Mouse (Mus musculus) skeletal muscle tissue, postnatal 0 days (tissue): ENCODE results near the gene Gdf9. TPM values are rescaled to one million over a fixed set of nuclear protein-coding genes. Genes with fewer than 3 reads are reported as not detected.

Experiments
- microRNA-seq, 2 experiments: library from miRNA; unstranded; fragments of <30 nt; microRNA quantifications; one replicate each; pipeline ENCODE4; 2016
- polyA plus RNA-seq: library from polyadenylated mRNA; unstranded; fragments of >200 nt; fragmentation: Nextera tagmentation; extraction: Ambion mirVana; gene quantifications from 2 replicates; pipeline ENCODE4 v1.2.1, GENCODE M21; 2015

Gene Gdf9
- polyA plus RNA-seq = 1.3 and 1.7 TPM in 2 replicates

GRCm38 (mm10) chr11:53430670-53431346 is at the start of gene Gdf9, which contains the start of gene Uqcrq:
Gdf9 (plus strand) TSS chr11:53431023.
Uqcrq (minus strand) TSS chr11:53430831.

GRCm38 (mm10) chr11:53423036-53423435 is 7.8 kb upstream of the Gdf9 start, which contains the start of gene Leap2:
Leap2 (minus strand) TSS chr11:53423170.

GRCm38 (mm10) chr11:53456474-53457371 is 25.9 kb downstream of the Gdf9 start, which contains the start of the genes Gm10447 and Shroom1:
Gm10447 (minus strand) TSS chr11:53457110.
Shroom1 (plus strand) TSS chr11:53457205.

GRCm38 (mm10) chr11:53469968-53470695 is 39.3 kb downstream of the Gdf9 start, which contains the start of gene Gm9837:
Gm9837 (minus strand) TSS chr11:53470479.

GRCm38 (mm10) chr11:53479783-53480301 is 49.0 kb downstream of the Gdf9 start, which contains the start of the genes Gm9945 and Sowaha:
Gm9945 (plus strand) TSS chr11:53480166.
Sowaha (minus strand) TSS chr11:53480274.

Small RNAs within 50 kb of the gene (microRNA-seq; reads per million reads assigned to microRNA genes)
- 0.41 to 0.42 reads per million in 2 experiments for gene Mir6920

Other genes with a start within 250 kb of the Gdf9 start
- 79.0 and 83.1 TPM in 2 replicates for gene Hspa4, start 130.6 kb upstream of the Gdf9 start, polyA plus RNA-seq
- 17.5 and 18.7 TPM in 2 replicates for gene Zcchc10, start 106.3 kb upstream of the Gdf9 start, polyA plus RNA-seq
- 27.6 and 34.9 TPM in 2 replicates for gene Aff4, start 80.2 kb upstream of the Gdf9 start, polyA plus RNA-seq
- not detected in 2 replicates for gene Leap2, start 7.9 kb upstream of the Gdf9 start, polyA plus RNA-seq
- gene Uqcrq, start 192 bp upstream of the Gdf9 start, polyA plus RNA-seq = 1,385 and 1,448 TPM in 2 replicates
- not detected in 2 replicates for gene Gm10447, start 26.1 kb downstream of the Gdf9 start, polyA plus RNA-seq
- gene Shroom1, start 26.2 kb downstream of the Gdf9 start, polyA plus RNA-seq = 0.14 and 0.26 TPM in 2 replicates
- not detected in 2 replicates for gene Gm9837, start 39.5 kb downstream of the Gdf9 start, polyA plus RNA-seq
- not detected in 2 replicates for gene Gm9945, start 49.1 kb downstream of the Gdf9 start, polyA plus RNA-seq
- gene Sowaha, start 49.3 kb downstream of the Gdf9 start, polyA plus RNA-seq = 0.05 and 0.11 TPM in 2 replicates
- gene Sept8, start 88.2 kb downstream of the Gdf9 start, polyA plus RNA-seq = 16.7 and 17.3 TPM in 2 replicates
- gene Kif3a, start 136.4 kb downstream of the Gdf9 start, polyA plus RNA-seq = 21.0 and 24.0 TPM in 2 replicates
- 0.72 and 0.79 TPM in 2 replicates for gene Il4, start 187.6 kb downstream of the Gdf9 start, polyA plus RNA-seq
- gene Il13, start 203.7 kb downstream of the Gdf9 start, polyA plus RNA-seq = not detected in 2 replicates